Mouse (Mus musculus): ENCODE data around the gene Csf2rb. TPM values are rescaled to one million over a fixed set of nuclear protein-coding genes. Genes with fewer than 3 reads are reported as not detected.
"Not testable (repeated sequence)": the region's sequence is repeated elsewhere in the genome, so short reads cannot be mapped to it uniquely, and the experiment has no call there.

Gene Csf2rb
- polyA plus RNA-seq, 1 experiment from 2014 or later: 2.4 TPM

DNA sequence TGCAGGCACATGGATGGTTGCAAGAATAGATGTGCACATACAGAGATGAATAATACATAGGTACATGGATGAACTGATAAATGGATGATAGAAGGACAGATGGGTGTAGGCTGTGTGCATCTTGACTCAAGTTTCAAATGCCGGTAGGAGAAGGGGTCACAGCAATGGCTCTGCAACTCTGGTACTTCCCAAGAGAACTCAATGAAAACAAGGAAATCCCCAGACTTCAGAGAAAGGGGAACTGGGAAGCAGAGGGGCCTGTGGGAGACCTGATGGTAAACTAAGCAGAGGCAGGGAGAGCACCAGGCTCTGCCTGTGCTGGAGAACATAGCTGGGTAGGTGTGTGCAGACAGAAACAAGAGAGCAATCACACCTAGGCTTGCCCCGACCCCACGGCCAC lies 8.8 kb downstream of the Csf2rb start:
- H3K4me3 ChIP-seq (ENCODE audit: low read length): no peak overlapping the region
- no peaks in the 10 kb centered on the region for H3K9me3 ChIP-seq (ENCODE audit: control insufficient read depth, low read length)
- ATAC-seq: no peak
- H3K36me3 ChIP-seq (ENCODE audit: control insufficient read depth, insufficient read depth, low read length): no peaks in the 10 kb centered on the region
- no peak overlapping the region for H3K4me2 ChIP-seq (ENCODE audit: low read depth, low read length)
- H3K27ac ChIP-seq (ENCODE audit: low read length): no peak overlapping the region
- H3K27me3 ChIP-seq (replicated peaks; ENCODE audit: control insufficient read depth, insufficient read depth, low read length): no peaks in the 10 kb centered on the region; the same call in 1 of the 2 replicates
- no peak overlapping the region for H3K9ac ChIP-seq (ENCODE audit: low read depth, low read length)
- H3K4me1 ChIP-seq (ENCODE audit: control insufficient read depth, insufficient read depth, low read length): no peaks in the 10 kb centered on the region
- 77% methylated on average over 3 of the region's 3 CpGs for WGBS

DNA sequence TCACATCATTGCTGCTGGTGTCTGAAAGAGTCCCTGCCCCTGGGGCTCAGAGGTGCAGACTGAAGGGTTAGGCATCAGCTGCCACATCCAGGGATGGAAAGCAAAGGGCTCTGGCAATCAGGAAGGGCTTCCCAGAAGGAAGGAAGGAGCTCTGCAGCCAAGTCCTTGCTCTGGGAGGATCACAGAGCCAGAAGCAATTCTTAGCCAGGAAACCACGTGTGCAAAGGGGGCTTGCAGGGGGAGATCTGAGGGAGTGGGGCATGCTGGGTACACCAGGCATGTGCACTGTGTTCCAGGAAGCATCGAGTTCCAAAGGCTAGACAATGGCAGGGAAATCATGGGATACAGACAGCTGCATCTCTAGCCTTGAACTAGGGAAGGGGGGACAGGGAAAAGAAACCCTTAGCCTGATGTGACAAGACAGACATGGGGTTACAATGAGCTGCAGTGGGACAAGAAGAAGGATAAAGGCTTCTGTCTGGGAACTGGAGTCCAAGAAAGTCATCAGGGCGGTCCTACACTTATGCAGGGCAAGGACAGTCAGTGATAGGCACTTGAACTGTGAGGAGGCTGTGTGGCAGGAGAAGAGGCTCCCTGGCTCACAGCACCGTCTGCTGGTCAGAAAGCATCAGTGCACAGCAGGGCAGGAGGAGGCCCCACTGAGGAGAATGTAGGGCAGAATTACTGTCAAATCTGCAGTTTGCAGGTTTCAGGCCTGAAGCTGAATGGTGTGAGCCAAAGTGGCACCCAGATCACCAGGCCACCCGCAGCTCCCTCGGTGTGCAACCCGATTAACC lies 14.3 kb downstream of the Csf2rb start:
- not testable (repeated sequence) for H3K9ac ChIP-seq (ENCODE audit: low read depth, low read length); H3K4me2 ChIP-seq (ENCODE audit: low read depth, low read length); ATAC-seq; H3K27ac ChIP-seq (ENCODE audit: low read length); H3K9me3 ChIP-seq (ENCODE audit: control insufficient read depth, low read length); H3K4me3 ChIP-seq (ENCODE audit: low read length); H3K36me3 ChIP-seq (ENCODE audit: control insufficient read depth, insufficient read depth, low read length); H3K4me1 ChIP-seq (ENCODE audit: control insufficient read depth, insufficient read depth, low read length); H3K27me3 ChIP-seq (replicated peaks; ENCODE audit: control insufficient read depth, insufficient read depth, low read length)
- WGBS: 31% methylated on average over 7 of the region's 7 CpGs

DNA sequence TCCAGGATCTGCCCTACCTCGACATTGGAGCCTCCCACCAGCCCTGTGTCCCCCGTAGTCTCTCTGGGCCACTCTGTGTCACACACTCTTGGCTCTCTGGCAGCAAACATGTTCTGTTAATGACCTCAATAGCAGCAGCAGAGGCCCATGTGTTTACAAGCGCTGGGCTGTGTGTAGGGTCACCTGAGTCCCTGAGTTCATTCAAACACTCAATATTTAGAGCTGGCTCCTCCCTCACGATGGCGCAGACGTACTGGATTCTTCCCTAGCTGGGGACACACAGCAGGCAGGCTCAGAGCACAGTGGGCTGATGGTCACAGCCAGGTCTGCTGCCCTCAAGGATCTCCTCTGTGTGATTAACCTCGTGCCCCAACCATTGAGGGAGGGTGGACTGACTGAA lies 15.4 kb downstream of the Csf2rb start:
- H3K27me3 ChIP-seq (replicated peaks; ENCODE audit: control insufficient read depth, insufficient read depth, low read length); H3K9ac ChIP-seq (ENCODE audit: low read depth, low read length); H3K36me3 ChIP-seq (ENCODE audit: control insufficient read depth, insufficient read depth, low read length); H3K4me2 ChIP-seq (ENCODE audit: low read depth, low read length); H3K4me3 ChIP-seq (ENCODE audit: low read length); ATAC-seq; H3K27ac ChIP-seq (ENCODE audit: low read length); H3K4me1 ChIP-seq (ENCODE audit: control insufficient read depth, insufficient read depth, low read length); H3K9me3 ChIP-seq (ENCODE audit: control insufficient read depth, low read length): not testable (repeated sequence)
- 67% methylated on average over 7 of the region's 7 CpGs for WGBS

DNA sequence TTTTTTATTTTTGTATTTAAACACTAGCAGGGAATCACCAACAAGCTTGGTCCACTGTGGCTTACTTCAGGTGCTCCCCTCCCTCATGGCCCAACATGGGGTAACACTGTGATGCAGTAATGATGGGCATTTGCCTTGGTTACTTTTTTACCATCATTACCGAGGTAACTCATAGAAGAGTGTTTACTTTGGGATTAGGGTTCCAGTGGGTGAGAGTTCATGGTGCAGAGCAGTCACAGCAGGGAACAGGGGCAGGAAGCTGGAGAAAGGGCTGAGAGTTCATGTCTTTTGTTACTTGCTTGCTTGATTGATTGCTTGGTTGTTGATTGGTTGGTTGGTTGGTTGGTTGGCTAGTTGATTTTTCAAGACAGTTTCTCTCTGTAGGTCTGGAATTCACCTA lies 18.1 kb downstream of the Csf2rb start:
- H3K9ac ChIP-seq (ENCODE audit: low read depth, low read length): no peak overlapping the region

DNA sequence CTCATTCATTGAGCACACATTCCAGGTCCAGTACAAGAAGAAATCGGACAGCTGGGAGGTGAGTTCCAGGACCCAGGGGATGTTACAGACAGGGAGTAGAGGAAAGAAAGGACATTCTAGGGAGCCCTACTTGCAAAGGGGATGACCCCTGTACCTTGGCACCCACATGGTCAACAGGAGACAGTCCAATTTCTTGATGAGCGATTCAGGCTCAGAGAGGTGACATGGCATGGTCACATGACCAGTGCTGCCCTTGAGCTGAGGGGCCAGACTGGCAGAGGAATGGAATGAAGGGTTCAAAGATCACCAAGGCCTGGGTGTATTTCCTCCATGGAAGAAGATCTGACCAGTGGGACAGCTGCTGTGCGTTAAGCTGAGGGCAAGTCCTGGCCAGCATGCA lies 19.0 kb downstream of the Csf2rb start:
- Histone ChIP-seq H3K9ac (ENCODE audit: low read depth, low read length) (no peak overlapping the region), H3K27me3 (replicated peaks; ENCODE audit: control insufficient read depth, insufficient read depth, low read length) (peaks cover 4% of the 10 kb centered on the region), H3K9me3 (ENCODE audit: control insufficient read depth, low read length) (no peaks in the 10 kb centered on the region), H3K4me1 (ENCODE audit: control insufficient read depth, insufficient read depth, low read length) (no peaks in the 10 kb centered on the region), H3K27ac (ENCODE audit: low read length) (no peak overlapping the region), H3K4me3 (ENCODE audit: low read length) (no peak overlapping the region), H3K36me3 (ENCODE audit: control insufficient read depth, insufficient read depth, low read length) (no peaks in the 10 kb centered on the region), H3K4me2 (ENCODE audit: low read depth, low read length) (no peak overlapping the region)
- ATAC-seq: no peak
- WGBS: 87% methylated on average over 3 of the region's 3 CpGs

More for the DNA sequence above, 18.1 kb downstream of the Csf2rb start:
- Histone ChIP-seq H3K27ac (ENCODE audit: low read length) (no peak overlapping the region), H3K4me2 (ENCODE audit: low read depth, low read length) (no peak overlapping the region), H3K9me3 (ENCODE audit: control insufficient read depth, low read length) (no peaks in the 10 kb centered on the region), H3K27me3 (replicated peaks; ENCODE audit: control insufficient read depth, insufficient read depth, low read length) (peaks cover 4% of the 10 kb centered on the region), H3K36me3 (ENCODE audit: control insufficient read depth, insufficient read depth, low read length) (no peaks in the 10 kb centered on the region), H3K4me3 (ENCODE audit: low read length) (no peak overlapping the region), H3K4me1 (ENCODE audit: control insufficient read depth, insufficient read depth, low read length) (no peaks in the 10 kb centered on the region)
- 4% methylated on average over 1 of the region's 1 CpGs for whole genome bisulfite sequencing
- no peak for ATAC-seq

DNA sequence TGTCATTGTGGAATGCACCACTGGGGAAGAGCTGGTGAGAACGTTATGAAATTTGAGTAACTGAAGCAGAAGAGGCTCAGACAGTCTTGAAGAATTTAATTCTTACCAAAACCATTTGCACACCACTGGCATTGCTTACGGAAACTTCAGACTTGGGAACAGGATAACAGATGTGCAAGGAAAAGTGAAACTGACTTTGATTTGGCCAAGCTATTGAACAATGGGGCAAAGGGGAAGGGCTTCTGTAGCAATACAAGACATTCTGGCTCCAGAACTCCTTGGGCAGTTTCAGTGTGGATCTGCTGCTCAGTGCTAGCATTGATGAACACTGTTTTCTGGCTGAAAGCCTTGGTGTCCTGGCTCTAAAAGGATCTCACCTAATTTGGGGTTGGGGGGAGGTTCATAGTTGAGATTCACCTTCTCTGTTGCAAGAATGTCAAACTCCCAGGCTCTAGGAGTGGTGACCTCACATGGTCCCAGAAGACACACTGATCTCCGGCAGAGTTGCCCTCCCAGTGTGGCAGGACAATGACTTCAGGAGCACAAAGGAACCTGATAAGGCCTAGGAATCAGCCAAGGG lies 26.1 kb downstream of the Csf2rb start:
- Histone ChIP-seq H3K4me3 (ENCODE audit: low read length) (no peak overlapping the region), H3K27ac (ENCODE audit: low read length) (no peak overlapping the region), H3K4me1 (ENCODE audit: control insufficient read depth, insufficient read depth, low read length) (no peaks in the 10 kb centered on the region), H3K9me3 (ENCODE audit: control insufficient read depth, low read length) (no peaks in the 10 kb centered on the region), H3K9ac (ENCODE audit: low read depth, low read length) (no peak overlapping the region), H3K4me2 (ENCODE audit: low read depth, low read length) (no peak overlapping the region), H3K27me3 (replicated peaks; ENCODE audit: control insufficient read depth, insufficient read depth, low read length) (peaks cover 13% of the 10 kb centered on the region), H3K36me3 (ENCODE audit: control insufficient read depth, insufficient read depth, low read length) (no peaks in the 10 kb centered on the region)
- no peak for ATAC-seq
- WGBS: 62% methylated on average over 3 of the region's 3 CpGs

DNA sequence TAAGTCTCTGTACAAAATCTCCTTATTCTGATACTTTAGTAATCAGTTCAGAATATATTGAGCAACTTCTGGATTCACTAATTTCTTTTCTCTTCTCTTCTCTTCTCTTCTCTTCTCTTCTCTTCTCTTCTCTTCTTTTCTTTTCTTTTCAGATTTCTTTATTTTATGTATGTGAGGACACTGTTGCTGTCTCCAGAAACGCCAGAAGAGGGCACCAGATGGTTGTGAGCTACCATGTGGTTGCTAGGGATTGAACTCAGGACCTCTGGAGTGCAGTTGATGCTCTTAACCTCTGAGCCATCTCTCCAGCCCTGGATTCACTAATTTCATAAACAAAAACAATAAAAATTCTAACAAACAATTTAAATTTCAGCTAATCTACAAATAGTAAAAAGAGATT lies 29.4 kb downstream of the Csf2rb start:
- no peak overlapping the region for H3K27ac ChIP-seq (ENCODE audit: low read length)
- H3K9ac ChIP-seq (ENCODE audit: low read depth, low read length): no peak overlapping the region
- peaks cover 25% of the 10 kb centered on the region for H3K27me3 ChIP-seq (replicated peaks; ENCODE audit: control insufficient read depth, insufficient read depth, low read length)
- H3K4me3 ChIP-seq (ENCODE audit: low read length): no peak overlapping the region
- H3K36me3 ChIP-seq (ENCODE audit: control insufficient read depth, insufficient read depth, low read length): no peaks in the 10 kb centered on the region
- H3K4me1 ChIP-seq (ENCODE audit: control insufficient read depth, insufficient read depth, low read length): no peaks in the 10 kb centered on the region
- no peak for ATAC-seq
- H3K4me2 ChIP-seq (ENCODE audit: low read depth, low read length): no peak overlapping the region
- no peaks in the 10 kb centered on the region for H3K9me3 ChIP-seq (ENCODE audit: control insufficient read depth, low read length)
- 0% methylated on average over 1 of the region's 1 CpGs for WGBS

DNA sequence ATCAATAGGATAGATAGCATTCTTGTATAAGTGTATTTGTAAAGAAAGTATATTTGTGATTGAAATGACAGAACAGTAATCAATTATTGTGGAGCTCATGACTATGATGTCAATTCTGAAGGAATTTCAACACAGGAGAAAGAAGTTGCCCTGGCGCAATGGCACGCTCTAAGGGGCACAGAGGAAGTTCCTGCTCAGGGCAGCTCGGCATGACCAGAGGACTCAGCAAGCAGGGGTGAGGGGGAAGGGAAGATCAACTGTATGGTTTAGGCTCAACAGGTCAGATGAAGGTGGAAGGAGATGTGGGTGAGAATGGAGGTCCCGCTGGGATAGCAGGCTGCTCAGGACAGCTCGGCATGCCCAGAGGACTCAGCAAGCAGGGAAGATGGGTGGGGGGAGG lies 30.0 kb downstream of the Csf2rb start:
- H3K4me1 ChIP-seq (ENCODE audit: control insufficient read depth, insufficient read depth, low read length): no peaks in the 10 kb centered on the region
- H3K36me3 ChIP-seq (ENCODE audit: control insufficient read depth, insufficient read depth, low read length): no peaks in the 10 kb centered on the region
- no peak overlapping the region for H3K27ac ChIP-seq (ENCODE audit: low read length)
- no peak overlapping the region for H3K4me3 ChIP-seq (ENCODE audit: low read length)
- H3K4me2 ChIP-seq (ENCODE audit: low read depth, low read length): no peak overlapping the region
- 83% methylated on average over 5 of the region's 5 CpGs for WGBS
- ATAC-seq: no peak
- H3K9ac ChIP-seq (ENCODE audit: low read depth, low read length): no peak overlapping the region
- H3K27me3 ChIP-seq (replicated peaks; ENCODE audit: control insufficient read depth, insufficient read depth, low read length): peaks cover 25% of the 10 kb centered on the region
- H3K9me3 ChIP-seq (ENCODE audit: control insufficient read depth, low read length): no peaks in the 10 kb centered on the region

DNA sequence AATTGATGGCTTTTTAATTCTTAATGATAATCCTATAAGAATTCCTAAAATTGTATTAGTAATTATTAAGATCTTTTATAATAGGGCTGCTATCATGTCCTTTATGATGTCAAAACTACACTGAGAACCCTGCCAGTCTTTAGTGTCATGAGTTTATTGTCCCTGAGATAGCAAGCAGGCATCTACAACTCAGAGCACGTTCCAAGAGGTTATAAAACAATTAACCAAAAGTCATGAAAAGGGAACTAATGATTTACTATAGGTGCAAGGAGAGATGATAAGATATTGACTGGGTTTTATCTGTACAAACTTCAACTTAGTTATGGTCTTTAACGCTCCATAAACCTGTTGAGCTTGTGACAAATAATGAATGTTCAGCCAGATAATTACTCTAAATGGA lies 40.4 kb downstream of the Csf2rb start:
- Histone ChIP-seq H3K36me3 (ENCODE audit: control insufficient read depth, insufficient read depth, low read length) (no peaks in the 10 kb centered on the region), H3K4me2 (ENCODE audit: low read depth, low read length) (no peak overlapping the region), H3K9ac (ENCODE audit: low read depth, low read length) (no peak overlapping the region), H3K27me3 (replicated peaks; ENCODE audit: control insufficient read depth, insufficient read depth, low read length) (peaks cover 61% of the 10 kb centered on the region), H3K4me1 (ENCODE audit: control insufficient read depth, insufficient read depth, low read length) (no peaks in the 10 kb centered on the region), H3K9me3 (ENCODE audit: control insufficient read depth, low read length) (peaks cover 8% of the 10 kb centered on the region; the same call in 1 of the 2 replicates), H3K4me3 (ENCODE audit: low read length) (no peak overlapping the region), H3K27ac (ENCODE audit: low read length) (no peak overlapping the region)
- ATAC-seq: peak; percentile 81
- 36% methylated on average over 2 of the region's 2 CpGs for WGBS

Measured in intestine, embryonic 16.5 days (tissue).